Mouse (Mus musculus) heart, embryonic 15.5 days (tissue): ENCODE results near the gene Vim. TPM values are rescaled to one million over a fixed set of nuclear protein-coding genes. Genes with fewer than 3 reads are reported as not detected.

ENCODE experiments used
- ATAC-seq: fragments of 200-750 bp; cut with Nextera tagmentation; replicated peaks from 2 replicates; pipeline ENCODE4 v1.8.0; 2017; ENCODE audit warnings: low read depth, moderate TSS enrichment; ENCODE audit not compliant: insufficient number of reproducible peaks, insufficient read depth, low FRiP score
- H3K27ac ChIP-seq: fragments of 300-500 bp; sonication (generic); 2 replicates; pipeline ENCODE4 v1.5.1; 2015; ENCODE audit warnings: mild to moderate bottlenecking, inconsistent platforms
- H3K27me3 ChIP-seq: fragments of 300-500 bp; sonication (generic); 2 replicates; pipeline ENCODE4 v1.6.1; 2015; ENCODE audit warnings: inconsistent platforms
- H3K36me3 ChIP-seq: fragments of 300-500 bp; sonication (generic); 2 replicates; pipeline ENCODE4 v1.6.1; 2015; ENCODE audit warnings: mild to moderate bottlenecking, inconsistent platforms
- H3K4me1 ChIP-seq: fragments of 300-500 bp; sonication (generic); replicated peaks from 2 replicates; pipeline ENCODE4 v1.6.1; 2015; ENCODE audit warnings: inconsistent platforms
- H3K4me2 ChIP-seq: fragments of 300-500 bp; sonication (generic); 2 replicates; pipeline ENCODE4 v1.6.1; 2015; ENCODE audit warnings: inconsistent platforms, mild to moderate bottlenecking, moderate library complexity
- H3K4me3 ChIP-seq: fragments of 300-500 bp; sonication (generic); 2 replicates; pipeline ENCODE4 v1.5.1; 2015; ENCODE audit warnings: mild to moderate bottlenecking, inconsistent platforms
- H3K9ac ChIP-seq: fragments of 300-500 bp; sonication (generic); 2 replicates; pipeline ENCODE4 v1.6.1; 2015; ENCODE audit warnings: mild to moderate bottlenecking, inconsistent platforms
- H3K9me3 ChIP-seq: fragments of 300-500 bp; sonication (generic); replicated peaks from 2 replicates; pipeline ENCODE4 v1.6.1; 2016; ENCODE audit warnings: inconsistent platforms
- WGBS: fragments of 180-500 bp; shearing (Covaris S2); methylation state at CpG from one replicate; pipeline ENCODE4 v1.1.7; 2015; ENCODE audit warnings: mixed read lengths; 5-methylcytosine and 5-hydroxymethylcytosine counted together
- polyA plus RNA-seq: library from polyadenylated mRNA; unstranded; fragments of >200 nt; fragmentation: Nextera tagmentation; extraction: Ambion mirVana; gene quantifications from 2 replicates; pipeline ENCODE4 v1.2.1, GENCODE M21; 2015

Vim gene
- polyA plus RNA-seq, 1 experiment from 2014 or later, result 926 TPM

DNA sequence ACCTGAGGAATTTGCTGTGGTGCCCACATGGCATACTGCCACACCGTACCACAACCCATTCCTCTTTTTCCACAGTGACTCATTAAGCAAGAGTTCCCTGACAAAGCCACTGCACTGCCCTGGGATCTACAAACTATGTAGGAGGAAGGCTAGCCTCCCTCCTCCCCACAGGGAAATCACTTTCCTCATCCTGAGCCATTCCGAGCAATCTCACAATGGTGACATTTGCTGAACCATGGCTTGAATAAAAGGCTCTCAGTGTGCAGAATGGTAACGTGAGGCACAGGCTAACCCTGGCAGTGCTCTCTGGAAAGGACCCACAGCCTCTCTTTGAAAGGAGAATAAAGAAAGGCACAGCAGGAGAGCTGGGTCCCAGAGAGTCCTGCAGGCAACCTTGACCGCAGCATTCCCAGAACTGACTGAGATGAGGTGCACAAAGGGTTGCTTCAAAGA lies 1.6 kb upstream of the Vim start:
- no peak for ATAC-seq
- H3K9ac ChIP-seq, result 0 out of 2 replicates have a peak overlapping the region, but pooled peaks have one; percentile 73
- peak overlapping the region; percentile 99 for H3K27ac ChIP-seq
- WGBS, result 30% methylated on average over 4 of the region's 4 CpGs
- H3K4me1 ChIP-seq, result peaks cover 17% of the 10 kb centered on the region
- no peak overlapping the region for H3K4me3 ChIP-seq
- H3K36me3 ChIP-seq, result peaks cover 2% of the 10 kb centered on the region
- no peaks in the 10 kb centered on the region for H3K27me3 ChIP-seq
- H3K4me2 ChIP-seq, result peak overlapping the region; percentile 75
- H3K9me3 ChIP-seq, result no peaks in the 10 kb centered on the region

- peak overlapping the region; percentile 75 for H3K4me2 ChIP-seq
- no peaks in the 10 kb centered on the region for H3K27me3 ChIP-seq
- ATAC-seq, result peak; percentile 12; the same call in 1 of the 2 replicates
- WGBS, result 14% methylated on average over 12 of the region's 12 CpGs
- H3K4me3 ChIP-seq, result peak overlapping the region; percentile 87
- H3K27ac ChIP-seq, result peak overlapping the region; percentile 99
- no peaks in the 10 kb centered on the region for H3K9me3 ChIP-seq
- peaks cover 5% of the 10 kb centered on the region for H3K36me3 ChIP-seq
- H3K9ac ChIP-seq, result peak overlapping the region; percentile 73
- peaks cover 21% of the 10 kb centered on the region for H3K4me1 ChIP-seq
These were observed 900 bp upstream of the Vim start for GRCm38 (mm10) chr2:13572647-13573407.

DNA sequence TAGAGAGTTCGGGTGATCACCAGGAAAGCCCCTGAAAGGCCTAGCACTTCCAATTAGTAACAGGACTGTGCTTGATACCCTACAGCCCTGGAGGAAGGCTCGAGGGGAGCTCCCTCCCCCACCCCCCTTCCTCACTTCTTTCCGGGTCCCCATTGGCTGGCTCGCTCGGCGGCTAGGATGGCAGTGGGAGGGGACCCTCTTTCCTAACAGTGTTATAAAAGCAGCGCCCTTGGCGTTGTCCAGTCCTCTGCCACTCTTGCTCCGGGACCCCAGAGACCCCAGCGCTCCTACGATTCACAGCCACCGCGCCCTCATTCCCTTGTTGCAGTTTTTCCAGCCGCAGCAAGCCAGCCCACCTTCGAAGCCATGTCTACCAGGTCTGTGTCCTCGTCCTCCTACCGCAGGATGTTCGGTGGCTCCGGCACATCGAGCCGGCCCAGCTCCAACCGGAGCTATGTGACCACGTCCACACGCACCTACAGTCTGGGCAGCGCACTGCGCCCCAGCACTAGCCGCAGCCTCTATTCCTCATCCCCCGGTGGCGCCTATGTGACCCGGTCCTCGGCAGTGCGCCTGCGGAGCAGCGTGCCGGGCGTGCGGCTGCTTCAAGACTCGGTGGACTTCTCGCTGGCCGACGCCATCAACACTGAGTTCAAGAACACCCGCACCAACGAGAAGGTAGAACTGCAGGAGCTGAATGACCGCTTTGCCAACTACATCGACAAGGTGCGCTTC lies 506 bp downstream of the Vim start:
- Histone ChIP-seq H3K27ac (peak overlapping the region; percentile 99), H3K4me2 (peak overlapping the region; percentile 75)

DNA sequence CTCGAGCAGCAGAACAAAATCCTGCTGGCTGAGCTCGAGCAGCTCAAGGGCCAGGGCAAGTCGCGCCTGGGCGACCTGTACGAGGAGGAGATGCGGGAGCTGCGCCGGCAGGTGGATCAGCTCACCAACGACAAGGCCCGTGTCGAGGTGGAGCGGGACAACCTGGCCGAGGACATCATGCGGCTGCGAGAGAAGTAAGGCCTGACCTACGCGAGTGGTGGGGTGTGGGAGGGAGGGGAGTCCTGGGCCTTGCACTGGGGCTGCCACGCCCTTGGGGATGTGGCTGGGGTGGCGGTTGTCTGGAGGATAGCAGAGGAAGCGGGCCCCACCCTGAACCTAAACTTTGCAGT lies 1.0 kb downstream of the Vim start:
- 0% methylated on average over 21 of the region's 21 CpGs for WGBS

More for the DNA sequence above, 506 bp downstream of the Vim start:
- Histone ChIP-seq H3K4me3 (peak overlapping the region; percentile 87), H3K9me3 (no peaks in the 10 kb centered on the region), H3K27me3 (no peaks in the 10 kb centered on the region), H3K4me1 (peaks cover 21% of the 10 kb centered on the region), H3K9ac (peak overlapping the region; percentile 88), H3K36me3 (peaks cover 16% of the 10 kb centered on the region)
- ATAC-seq, result peak; percentile 90
- under 1% methylated on average over 46 of the region's 46 CpGs for WGBS

DNA sequence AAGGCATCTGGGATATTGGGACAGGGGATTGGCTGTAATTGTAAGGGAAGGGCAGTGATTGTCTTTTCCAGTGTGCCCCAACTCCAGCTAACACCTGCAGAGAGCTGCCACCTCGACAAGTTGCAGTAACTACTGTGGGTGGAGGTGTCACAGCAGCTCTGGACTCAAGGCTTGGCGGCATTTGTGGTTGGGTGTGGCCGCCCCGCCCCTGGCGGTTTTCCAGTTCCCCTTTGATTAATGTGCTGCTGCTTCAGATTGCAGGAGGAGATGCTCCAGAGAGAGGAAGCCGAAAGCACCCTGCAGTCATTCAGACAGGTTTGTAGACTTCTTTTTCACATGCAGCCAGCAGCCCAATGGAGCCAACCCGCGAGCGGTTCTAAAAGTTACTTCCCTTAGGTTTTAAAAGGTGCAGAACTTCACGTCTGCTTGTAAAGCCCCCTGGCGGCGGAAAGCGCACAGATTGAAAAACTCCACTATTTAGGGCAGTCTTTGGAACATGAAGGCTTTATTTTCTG lies 1.6 kb downstream of the Vim start:
- no peak for ATAC-seq
- no peaks in the 10 kb centered on the region for H3K27me3 ChIP-seq
- WGBS, result 0% methylated on average over 13 of the region's 13 CpGs

More for the DNA sequence above, 1.0 kb downstream of the Vim start:
- no peaks in the 10 kb centered on the region for H3K9me3 ChIP-seq
- H3K27me3 ChIP-seq, result no peaks in the 10 kb centered on the region
- ATAC-seq, result no peak; the same call in 1 of the 2 replicates
- H3K27ac ChIP-seq, result peak overlapping the region; percentile 99
- H3K4me1 ChIP-seq, result peaks cover 23% of the 10 kb centered on the region
- H3K4me2 ChIP-seq, result peak overlapping the region; percentile 75
- H3K4me3 ChIP-seq, result peak overlapping the region; percentile 87
- H3K9ac ChIP-seq, result peak overlapping the region; percentile 88
- H3K36me3 ChIP-seq, result peaks cover 21% of the 10 kb centered on the region

GRCm38 (mm10) chr2:13575926-13576325 lies 2.2 kb downstream of the Vim start:
- Histone ChIP-seq H3K4me1 (peaks cover 25% of the 10 kb centered on the region), H3K36me3 (peaks cover 32% of the 10 kb centered on the region), H3K9ac (peak overlapping the region; percentile 88), H3K4me3 (peak overlapping the region; percentile 87), H3K27me3 (no peaks in the 10 kb centered on the region), H3K27ac (peak overlapping the region; percentile 99), H3K4me2 (peak overlapping the region; percentile 75), H3K9me3 (no peaks in the 10 kb centered on the region)
- no peak for ATAC-seq
- WGBS, result 16% methylated on average over 6 of the region's 6 CpGs

More for the DNA sequence above, 1.6 kb downstream of the Vim start:
- Histone ChIP-seq H3K27ac (peak overlapping the region; percentile 99), H3K9ac (peak overlapping the region; percentile 88), H3K9me3 (no peaks in the 10 kb centered on the region), H3K4me2 (peak overlapping the region; percentile 75), H3K4me3 (peak overlapping the region; percentile 87), H3K4me1 (peaks cover 25% of the 10 kb centered on the region), H3K36me3 (peaks cover 26% of the 10 kb centered on the region)

DNA sequence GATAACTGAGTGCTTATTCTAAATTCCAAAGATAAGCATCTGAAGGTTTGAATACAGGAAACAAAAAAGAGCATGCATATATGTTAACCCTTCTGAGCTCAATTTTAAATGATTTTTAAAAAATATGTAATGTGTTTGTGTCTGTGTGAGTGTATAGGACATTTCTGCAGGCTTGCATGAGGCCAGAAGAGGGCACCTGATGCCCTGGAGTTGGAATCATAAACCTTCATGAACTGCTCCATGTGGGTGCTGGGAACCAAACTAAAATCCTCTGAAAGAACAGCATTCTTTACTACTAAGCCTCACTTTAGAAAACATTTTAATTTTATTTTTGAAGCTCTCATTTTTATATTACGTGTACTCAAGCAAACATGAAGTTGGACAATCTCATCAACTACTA lies 3.7 kb downstream of the Vim start:
- H3K27me3 ChIP-seq, result no peaks in the 10 kb centered on the region
- H3K9ac ChIP-seq, result no peak overlapping the region
- peaks cover 46% of the 10 kb centered on the region for H3K36me3 ChIP-seq
- H3K4me1 ChIP-seq, result peaks cover 19% of the 10 kb centered on the region
- H3K4me2 ChIP-seq, result peak overlapping the region; percentile 51
- H3K4me3 ChIP-seq, result peak overlapping the region; percentile 34
- H3K9me3 ChIP-seq, result no peaks in the 10 kb centered on the region
- 91% methylated on average over 1 of the region's 1 CpGs for WGBS
- H3K27ac ChIP-seq, result no peak overlapping the region
- no peak for ATAC-seq

DNA sequence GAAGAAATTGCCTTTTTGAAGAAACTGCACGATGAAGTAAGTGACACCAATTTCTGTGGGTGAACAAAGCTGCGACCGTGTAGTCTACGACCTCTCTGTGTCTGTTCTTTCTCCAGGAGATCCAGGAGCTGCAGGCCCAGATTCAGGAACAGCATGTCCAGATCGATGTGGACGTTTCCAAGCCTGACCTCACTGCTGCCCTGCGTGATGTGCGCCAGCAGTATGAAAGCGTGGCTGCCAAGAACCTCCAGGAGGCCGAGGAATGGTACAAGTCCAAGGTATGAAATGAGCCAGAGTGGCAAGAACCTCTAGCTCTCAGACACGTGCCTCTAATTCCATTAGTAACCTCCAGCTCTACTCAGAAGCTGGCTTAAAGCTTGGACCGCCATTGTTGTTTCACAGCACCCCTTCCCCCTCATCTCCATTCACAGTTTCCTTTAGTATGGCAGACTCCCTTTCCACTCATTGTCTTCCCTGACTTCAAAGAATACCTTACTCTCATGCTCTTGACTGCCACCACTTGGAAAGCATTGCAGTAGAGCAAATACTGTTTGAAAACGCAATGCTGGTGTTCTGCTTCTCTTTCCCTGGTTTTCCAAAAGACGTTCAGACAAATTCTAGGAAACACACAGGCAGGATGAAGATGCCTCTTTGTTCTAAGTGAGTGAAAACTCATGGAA lies 4.9 kb downstream of the Vim start:
- peaks cover 15% of the 10 kb centered on the region for H3K4me1 ChIP-seq
- H3K9ac ChIP-seq, result no peak overlapping the region
- H3K27me3 ChIP-seq, result no peaks in the 10 kb centered on the region
- peak overlapping the region; percentile 31 for H3K4me2 ChIP-seq
- ATAC-seq, result no peak
- no peaks in the 10 kb centered on the region for H3K9me3 ChIP-seq
- WGBS, result 64% methylated on average over 14 of the region's 14 CpGs
- 0 out of 2 replicates have a peak overlapping the region, but pooled peaks have one; percentile 9 for H3K4me3 ChIP-seq
- peaks cover 51% of the 10 kb centered on the region for H3K36me3 ChIP-seq
- H3K27ac ChIP-seq, result no peak overlapping the region

DNA sequence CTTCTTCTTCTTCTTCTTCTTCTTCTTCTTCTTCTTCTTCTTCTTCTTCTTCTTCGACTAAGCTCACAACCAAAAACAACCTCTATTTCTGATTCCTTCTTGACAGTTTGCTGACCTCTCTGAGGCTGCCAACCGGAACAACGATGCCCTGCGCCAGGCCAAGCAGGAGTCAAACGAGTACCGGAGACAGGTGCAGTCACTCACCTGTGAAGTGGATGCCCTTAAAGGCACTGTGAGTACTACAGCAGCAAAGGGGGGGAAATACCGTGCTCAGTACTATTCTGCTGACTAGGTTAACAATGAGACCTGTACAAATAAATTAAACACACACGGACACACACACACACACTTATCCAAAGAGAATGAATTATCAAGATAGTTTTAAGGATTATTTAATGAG lies 5.6 kb downstream of the Vim start:
- Histone ChIP-seq H3K27ac (no peak overlapping the region), H3K36me3 (peaks cover 51% of the 10 kb centered on the region), H3K4me3 (no peak overlapping the region), H3K9ac (no peak overlapping the region), H3K27me3 (no peaks in the 10 kb centered on the region), H3K4me1 (peaks cover 15% of the 10 kb centered on the region), H3K4me2 (no peak overlapping the region; the same call in 1 of the 2 replicates), H3K9me3 (no peaks in the 10 kb centered on the region)
- WGBS, result 89% methylated on average over 8 of the region's 8 CpGs
- ATAC-seq, result no peak

GRCm38 (mm10) chr2:13579991-13580390 lies 6.3 kb downstream of the Vim start:
- Histone ChIP-seq H3K9me3 (no peaks in the 10 kb centered on the region), H3K36me3 (peaks cover 51% of the 10 kb centered on the region), H3K4me2 (peak overlapping the region; percentile 28; the same call in 1 of the 2 replicates), H3K4me1 (peaks cover 15% of the 10 kb centered on the region), H3K27ac (no peak overlapping the region), H3K27me3 (no peaks in the 10 kb centered on the region), H3K9ac (no peak overlapping the region), H3K4me3 (no peak overlapping the region)
- no peak for ATAC-seq
- WGBS, result 53% methylated on average over 11 of the region's 11 CpGs

GRCm38 (mm10) chr2:13582184-13582583 lies 8.5 kb downstream of the Vim start:
- Histone ChIP-seq H3K4me3 (no peak overlapping the region), H3K4me2 (no peak overlapping the region), H3K36me3 (peaks cover 49% of the 10 kb centered on the region), H3K9me3 (no peaks in the 10 kb centered on the region), H3K27ac (no peak overlapping the region), H3K4me1 (peaks cover 7% of the 10 kb centered on the region), H3K9ac (no peak overlapping the region), H3K27me3 (no peaks in the 10 kb centered on the region)
- no peak for ATAC-seq
- WGBS, result 77% methylated on average over 3 of the region's 3 CpGs
